Mouse (Mus musculus): ENCODE measurements around the gene Fgfrl1. TPM values are rescaled to one million over a fixed set of nuclear protein-coding genes. Genes with fewer than 3 reads are reported as not detected.

Fgfrl1 gene
- polyA plus RNA-seq, 1 experiment from 2014 or later = 14.9 TPM

DNA sequence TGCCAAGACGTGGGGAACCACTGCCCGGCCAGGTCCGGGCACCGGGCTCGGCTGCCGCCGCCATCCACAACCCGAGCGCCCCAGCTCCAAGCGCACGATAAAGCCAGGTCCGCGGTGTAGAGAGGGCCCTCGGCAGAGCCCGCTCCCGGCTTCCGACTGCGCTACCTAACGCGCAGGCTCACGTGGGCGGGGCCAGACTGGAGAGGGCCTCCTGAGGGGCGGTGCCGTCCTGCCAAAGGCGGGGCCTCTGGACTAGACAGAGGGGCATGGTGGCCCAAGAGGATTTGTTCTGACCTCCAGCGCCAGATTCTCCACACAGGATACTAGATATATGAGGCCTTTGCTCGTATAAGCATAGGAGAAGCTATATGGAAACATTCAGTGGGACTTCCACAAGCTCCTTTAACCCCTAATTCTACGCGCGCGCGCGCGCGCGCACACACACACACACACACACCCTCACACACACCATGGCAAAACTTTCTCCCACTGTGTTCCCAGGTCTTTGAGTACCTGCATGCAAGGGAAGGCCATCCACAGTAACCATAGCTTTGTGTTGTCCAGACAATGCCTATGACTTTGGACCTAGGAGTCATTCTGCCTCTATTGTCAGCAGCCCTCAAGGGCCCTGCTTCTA is 31.4 kb upstream of the Fgfrl1 start:
- Histone ChIP-seq H3K4me2 (replicated peaks; ENCODE audit: low read depth) (peak overlapping the region; percentile 86), H3K27me3 (replicated peaks; ENCODE audit: control insufficient read depth, insufficient read depth, low read length) (no peaks in the 10 kb centered on the region), H3K27ac (ENCODE audit: low read depth, low read length) (peak overlapping the region; percentile 88), H3K9ac (ENCODE audit: low read depth, low read length) (peak overlapping the region; percentile 86), H3K36me3 (ENCODE audit: control insufficient read depth, insufficient read depth) (peaks cover 22% of the 10 kb centered on the region), H3K4me3 (ENCODE audit: low read depth, low read length) (peak overlapping the region; percentile 77), H3K4me1 (replicated peaks; ENCODE audit: control insufficient read depth, insufficient read depth, low read length) (no peaks in the 10 kb centered on the region; the same call in 1 of the 2 replicates), H3K9me3 (ENCODE audit: control insufficient read depth) (no peaks in the 10 kb centered on the region)
- TF ChIP-seq CTCF (IDR thresholded peaks at IDR 0.05; ENCODE audit: low read depth) = no peak
- 14% methylated on average over 31 of the region's 36 CpGs for WGBS
- ATAC-seq = peak; percentile 89

DNA sequence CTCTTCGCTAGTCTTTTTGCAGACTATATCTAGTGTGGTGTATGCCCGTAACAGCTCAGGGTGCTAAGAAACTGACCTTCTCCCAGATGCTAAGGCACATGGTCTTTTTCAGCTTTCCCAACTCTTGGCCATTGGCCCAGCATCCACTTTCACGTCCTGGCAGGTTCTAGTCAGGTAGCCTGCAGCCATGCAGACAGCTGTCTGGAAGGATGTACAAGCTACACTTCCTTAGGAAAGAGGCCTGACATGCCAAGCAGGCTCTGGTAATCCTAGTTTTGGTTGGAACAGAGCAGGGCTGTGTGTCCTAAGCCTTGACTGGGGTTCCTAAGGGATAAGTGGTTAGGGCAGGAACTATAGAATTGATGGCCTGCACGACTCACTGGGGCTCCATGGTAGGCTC is 29.4 kb upstream of the Fgfrl1 start:
- H3K9ac ChIP-seq (ENCODE audit: low read depth, low read length) = no peak overlapping the region
- H3K4me3 ChIP-seq (ENCODE audit: low read depth, low read length) = no peak overlapping the region
- H3K27ac ChIP-seq (ENCODE audit: low read depth, low read length) = no peak overlapping the region
- TF ChIP-seq CTCF (IDR thresholded peaks at IDR 0.05; ENCODE audit: low read depth) = no peak
- WGBS = 84% methylated on average over 4 of the region's 4 CpGs
- ATAC-seq = no peak
- no peak overlapping the region for H3K4me2 ChIP-seq (replicated peaks; ENCODE audit: low read depth)
- peaks cover 3% of the 10 kb centered on the region; the same call in 1 of the 2 replicates for H3K36me3 ChIP-seq (ENCODE audit: control insufficient read depth, insufficient read depth)
- H3K9me3 ChIP-seq (ENCODE audit: control insufficient read depth) = no peaks in the 10 kb centered on the region
- H3K4me1 ChIP-seq (replicated peaks; ENCODE audit: control insufficient read depth, insufficient read depth, low read length) = no peaks in the 10 kb centered on the region; the same call in 1 of the 2 replicates
- H3K27me3 ChIP-seq (replicated peaks; ENCODE audit: control insufficient read depth, insufficient read depth, low read length) = no peaks in the 10 kb centered on the region

DNA sequence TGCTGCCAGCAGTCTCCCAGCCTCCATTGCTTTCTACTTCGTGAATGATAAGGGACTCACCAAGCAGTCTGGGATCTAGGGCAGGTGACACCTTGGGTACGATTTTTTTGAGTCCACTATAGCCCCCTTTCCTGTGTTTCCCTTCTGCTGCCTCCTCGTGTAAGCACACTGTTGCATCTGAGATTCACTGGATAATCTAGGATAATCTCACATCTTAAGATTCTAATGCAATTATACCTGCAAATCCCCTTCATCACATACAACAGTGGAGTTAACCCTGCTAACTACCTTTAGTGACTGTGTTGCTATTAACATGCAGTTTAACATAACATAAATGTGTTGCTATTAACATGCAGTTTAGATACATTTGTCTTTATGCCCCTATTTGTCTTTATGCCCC is 27.1 kb upstream of the Fgfrl1 start:
- ATAC-seq = no peak
- H3K27ac ChIP-seq (ENCODE audit: low read depth, low read length) = no peak overlapping the region

DNA sequence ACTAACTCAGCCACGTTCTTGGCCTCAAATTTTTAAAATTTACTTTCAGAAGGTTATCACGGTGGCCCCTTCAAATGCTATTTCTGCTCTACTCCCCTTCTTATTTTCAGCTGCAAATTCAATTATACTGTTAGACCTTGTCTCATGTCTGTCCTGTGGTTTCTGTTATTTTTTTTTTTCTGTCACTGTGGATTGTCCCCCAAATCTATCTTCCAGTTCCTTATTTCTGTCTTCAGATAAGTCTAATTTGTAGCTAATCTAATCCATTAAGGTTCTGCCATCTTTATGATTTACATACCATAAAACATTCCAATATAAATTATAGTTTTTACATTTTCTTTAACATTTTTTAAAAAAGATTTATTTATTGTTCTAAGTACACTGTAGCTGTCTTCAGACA is 24.8 kb upstream of the Fgfrl1 start:
- no peak overlapping the region for H3K27ac ChIP-seq (ENCODE audit: low read depth, low read length)
- H3K36me3 ChIP-seq (ENCODE audit: control insufficient read depth, insufficient read depth) = peaks cover 9% of the 10 kb centered on the region; the same call in 1 of the 2 replicates
- no peak overlapping the region for H3K9ac ChIP-seq (ENCODE audit: low read depth, low read length)
- 78% methylated on average over 2 of the region's 2 CpGs for WGBS
- TF ChIP-seq CTCF (IDR thresholded peaks at IDR 0.05; ENCODE audit: low read depth) = no peak
- H3K4me1 ChIP-seq (replicated peaks; ENCODE audit: control insufficient read depth, insufficient read depth, low read length) = peaks cover 7% of the 10 kb centered on the region; the same call in 1 of the 2 replicates
- no peaks in the 10 kb centered on the region for H3K27me3 ChIP-seq (replicated peaks; ENCODE audit: control insufficient read depth, insufficient read depth, low read length)
- no peak overlapping the region for H3K4me3 ChIP-seq (ENCODE audit: low read depth, low read length)
- ATAC-seq = no peak
- no peak overlapping the region for H3K4me2 ChIP-seq (replicated peaks; ENCODE audit: low read depth)
- H3K9me3 ChIP-seq (ENCODE audit: control insufficient read depth) = no peaks in the 10 kb centered on the region

More for the DNA sequence above, 27.1 kb upstream of the Fgfrl1 start:
- Histone ChIP-seq H3K36me3 (ENCODE audit: control insufficient read depth, insufficient read depth) (no peaks in the 10 kb centered on the region), H3K9me3 (ENCODE audit: control insufficient read depth) (no peaks in the 10 kb centered on the region), H3K27me3 (replicated peaks; ENCODE audit: control insufficient read depth, insufficient read depth, low read length) (no peaks in the 10 kb centered on the region), H3K4me2 (replicated peaks; ENCODE audit: low read depth) (no peak overlapping the region), H3K4me1 (replicated peaks; ENCODE audit: control insufficient read depth, insufficient read depth, low read length) (peaks cover 7% of the 10 kb centered on the region; the same call in 1 of the 2 replicates), H3K9ac (ENCODE audit: low read depth, low read length) (no peak overlapping the region), H3K4me3 (ENCODE audit: low read depth, low read length) (no peak overlapping the region)
- TF ChIP-seq CTCF (IDR thresholded peaks at IDR 0.05; ENCODE audit: low read depth) = no peak
- 38% methylated on average over 3 of the region's 3 CpGs for WGBS

DNA sequence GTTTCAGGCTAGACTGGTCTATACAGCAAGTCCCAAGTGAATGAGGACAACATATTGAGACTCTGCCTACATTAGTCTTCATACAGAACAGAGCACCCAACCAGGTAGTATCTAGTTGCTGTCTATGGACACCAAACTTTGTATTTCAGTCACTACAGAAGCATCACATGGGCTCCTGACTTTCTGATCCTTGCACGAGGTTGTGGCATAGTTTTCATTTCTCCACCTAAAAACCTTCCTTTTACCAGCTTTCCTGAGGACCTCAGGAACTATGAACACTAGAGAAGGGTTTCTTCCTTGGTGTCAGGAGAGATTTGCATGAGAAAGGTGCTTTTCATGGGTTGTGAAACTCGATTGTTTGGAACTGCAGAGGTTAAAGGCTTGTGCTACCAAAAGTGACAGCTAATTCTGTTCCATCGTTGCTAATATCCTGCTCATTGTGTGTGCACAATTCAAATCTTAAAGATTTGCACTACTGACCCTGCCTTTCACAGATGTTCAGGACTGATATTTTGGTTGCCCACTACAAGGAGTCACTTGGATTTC is 23.7 kb upstream of the Fgfrl1 start:
- Histone ChIP-seq H3K9ac (ENCODE audit: low read depth, low read length) (peak overlapping the region; percentile 81), H3K27ac (ENCODE audit: low read depth, low read length) (peak overlapping the region; percentile 84), H3K27me3 (replicated peaks; ENCODE audit: control insufficient read depth, insufficient read depth, low read length) (no peaks in the 10 kb centered on the region), H3K4me2 (replicated peaks; ENCODE audit: low read depth) (peak overlapping the region; percentile 86), H3K4me1 (replicated peaks; ENCODE audit: control insufficient read depth, insufficient read depth, low read length) (peaks cover 7% of the 10 kb centered on the region; the same call in 1 of the 2 replicates), H3K9me3 (ENCODE audit: control insufficient read depth) (no peaks in the 10 kb centered on the region), H3K4me3 (ENCODE audit: low read depth, low read length) (peak overlapping the region; percentile 49), H3K36me3 (ENCODE audit: control insufficient read depth, insufficient read depth) (peaks cover 12% of the 10 kb centered on the region; the same call in 1 of the 2 replicates)
- no peak for TF ChIP-seq CTCF (IDR thresholded peaks at IDR 0.05; ENCODE audit: low read depth)
- ATAC-seq = no peak
- WGBS = 12% methylated on average over 3 of the region's 3 CpGs

DNA sequence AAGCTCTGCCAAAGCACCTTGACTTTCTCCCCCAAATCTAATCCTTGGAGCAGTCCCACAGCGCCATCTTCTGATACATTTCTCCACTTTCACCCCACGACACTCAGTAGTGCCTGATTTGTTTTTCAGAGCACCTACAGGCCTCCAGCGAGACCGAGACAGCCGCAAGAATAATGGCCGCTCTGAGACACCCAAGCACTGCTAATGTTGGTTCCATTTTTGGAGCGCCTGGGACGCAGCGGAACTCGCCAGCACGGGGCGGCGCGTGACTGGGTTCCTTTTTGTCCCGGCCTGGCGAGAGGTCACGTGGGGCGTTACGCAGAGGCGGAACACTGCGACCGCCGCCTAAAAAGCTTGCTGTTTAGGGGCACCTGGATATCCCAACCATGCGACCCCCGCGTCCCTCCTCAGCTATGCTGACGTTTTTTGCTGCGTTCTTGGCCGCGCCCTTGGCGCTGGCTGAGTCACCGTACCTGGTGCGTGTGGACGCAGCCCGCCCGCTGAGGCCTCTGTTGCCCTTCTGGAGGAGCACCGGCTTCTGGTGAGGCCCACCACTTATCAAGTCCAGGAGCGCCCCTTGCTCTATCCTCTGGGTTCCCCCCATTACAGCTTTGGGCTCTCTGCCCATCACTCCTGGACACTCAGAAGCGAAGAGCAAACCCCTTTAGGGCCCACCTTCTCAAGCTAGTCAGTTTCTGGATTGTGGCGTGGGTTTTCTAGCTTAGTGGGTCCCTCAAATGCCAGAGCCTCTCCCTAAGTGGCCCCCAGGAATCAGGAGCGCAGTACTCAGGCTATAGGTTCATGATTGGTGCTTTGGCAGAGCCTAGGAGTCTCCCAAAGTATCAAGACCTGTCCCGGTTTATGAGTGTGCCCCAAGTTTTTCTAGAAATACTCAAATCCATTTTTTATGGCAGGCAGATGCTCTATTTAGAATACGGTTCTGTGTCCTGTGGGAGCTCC is 22.9 kb upstream of the Fgfrl1 start, which contains the start of gene Dgkq:
Gene Dgkq (minus strand): TSS at position 696 of the 960 bp plus-strand sequence.
- H3K4me3 ChIP-seq (ENCODE audit: low read depth, low read length) = peak within 1 kb of the TSS; percentile 49
- H3K4me2 ChIP-seq (replicated peaks; ENCODE audit: low read depth) = peak within 1 kb of the TSS; percentile 86
- H3K4me1 ChIP-seq (replicated peaks; ENCODE audit: control insufficient read depth, insufficient read depth, low read length) = peaks cover 7% of the 10 kb centered on the region; the same call in 1 of the 2 replicates
- H3K27me3 ChIP-seq (replicated peaks; ENCODE audit: control insufficient read depth, insufficient read depth, low read length) = no peaks in the 10 kb centered on the region
- no peaks in the 10 kb centered on the region for H3K9me3 ChIP-seq (ENCODE audit: control insufficient read depth)
- peak within 1 kb of the TSS; percentile 84 for H3K27ac ChIP-seq (ENCODE audit: low read depth, low read length)
- H3K36me3 ChIP-seq (ENCODE audit: control insufficient read depth, insufficient read depth) = peaks cover 17% of the 10 kb centered on the region; the same call in 1 of the 2 replicates
- peak; percentile 76 for ATAC-seq
- 4% methylated on average over 43 of the region's 43 CpGs for WGBS
- peak within 1 kb of the TSS; percentile 81 for H3K9ac ChIP-seq (ENCODE audit: low read depth, low read length)
- peak; percentile 90 for TF ChIP-seq CTCF (IDR thresholded peaks at IDR 0.05; ENCODE audit: low read depth)
